Mouse (Mus musculus) embryo, embryonic 9.5 days (tissue): ENCODE results near the gene Tcf7.

Source experiments
- DNase-seq: peaks from one replicate; pipeline ENCODE4 v3.0.0-alpha.2; 2017; ENCODE audit errors: extremely low spot score

Gene Tcf7

GRCm38 (mm10) chr11:52268104-52268835 lies 14.5 kb downstream of the Tcf7 start:
- no peak for DNase-seq

DNA sequence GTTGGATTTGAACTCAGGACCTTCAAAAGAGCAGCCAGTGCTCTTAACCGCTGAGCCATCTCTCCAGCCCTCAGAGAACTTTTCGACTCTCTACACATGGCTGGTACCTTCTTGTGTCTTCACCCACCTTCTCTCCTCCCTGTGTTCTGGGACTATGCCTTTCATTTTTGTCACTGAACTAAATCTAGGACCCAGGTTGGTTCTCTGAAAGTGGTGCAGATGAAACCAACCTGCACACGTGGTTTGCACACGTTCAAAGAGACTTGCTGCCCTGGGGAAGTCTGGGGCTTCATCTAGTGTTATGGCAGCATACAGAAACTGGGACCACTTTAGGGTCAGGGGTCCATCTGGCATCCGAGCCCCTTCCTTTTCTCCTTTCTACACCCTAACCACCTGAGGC lies 15.5 kb downstream of the Tcf7 start:
- DNase-seq, result no peak

DNA sequence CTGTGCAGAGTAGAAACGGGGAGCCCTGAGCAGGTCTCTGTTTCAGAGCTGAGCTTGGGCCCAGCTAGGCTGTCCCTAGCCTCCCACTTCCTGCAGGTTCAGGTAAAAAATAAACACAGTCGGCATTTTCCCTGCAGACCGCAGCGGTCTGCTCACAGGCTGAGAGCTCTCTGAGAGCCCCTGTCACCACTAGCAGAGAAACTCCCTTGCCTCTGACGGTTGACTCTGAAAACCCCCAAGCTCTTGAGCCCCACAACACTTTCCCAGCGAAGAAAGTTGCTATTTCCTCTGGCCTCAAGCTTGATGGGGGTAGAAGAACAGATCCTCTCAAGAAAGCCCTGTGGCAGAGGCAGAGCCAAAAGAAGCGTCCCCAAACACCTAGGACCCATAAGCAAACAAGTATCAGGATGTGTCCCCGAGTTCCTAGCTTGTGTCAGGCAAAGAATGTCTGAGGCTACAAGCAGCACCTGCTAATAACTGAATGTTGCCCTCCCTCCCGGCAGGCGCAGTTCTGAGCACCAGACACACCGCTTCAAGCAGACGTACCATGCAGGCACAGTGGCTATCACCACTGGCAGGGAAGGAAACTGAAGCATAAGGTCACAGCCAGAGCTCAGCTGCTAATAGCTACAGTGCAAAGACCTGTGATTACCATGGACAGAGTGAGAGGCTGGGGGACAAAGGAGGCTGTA lies 17.1 kb downstream of the Tcf7 start:
- DNase-seq, result no peak

- DNase-seq, result no peak
These were observed 17.9 kb downstream of the Tcf7 start for GRCm38 (mm10) chr11:52264871-52265270.

GRCm38 (mm10) chr11:52262338-52262737 lies 20.5 kb downstream of the Tcf7 start:
- no peak for DNase-seq

GRCm38 (mm10) chr11:52261937-52262336 lies 20.9 kb downstream of the Tcf7 start:
- DNase-seq, result peak; percentile 24

- DNase-seq, result no peak
These were observed 21.9 kb downstream of the Tcf7 start for GRCm38 (mm10) chr11:52260878-52261277.

DNA sequence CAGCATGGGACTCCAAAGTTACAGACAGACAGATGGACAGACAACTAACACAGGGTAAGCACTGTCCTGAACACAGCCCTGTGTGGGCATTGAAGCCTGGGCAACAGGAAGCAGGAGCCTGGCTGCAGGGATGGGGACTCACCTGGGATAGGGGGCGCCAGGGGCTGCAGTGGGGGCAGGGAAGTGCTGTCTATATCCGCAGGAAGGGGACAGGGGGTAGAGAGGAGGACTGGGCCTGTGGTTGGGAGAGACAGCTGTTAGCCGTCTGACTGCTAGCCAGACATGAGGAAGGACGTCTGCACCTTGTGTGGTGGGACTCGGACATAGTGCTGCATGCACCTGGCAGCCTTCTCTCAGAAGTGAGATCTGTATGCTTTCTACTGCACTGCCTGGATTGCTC lies 24.1 kb downstream of the Tcf7 start:
- DNase-seq, result no peak

DNA sequence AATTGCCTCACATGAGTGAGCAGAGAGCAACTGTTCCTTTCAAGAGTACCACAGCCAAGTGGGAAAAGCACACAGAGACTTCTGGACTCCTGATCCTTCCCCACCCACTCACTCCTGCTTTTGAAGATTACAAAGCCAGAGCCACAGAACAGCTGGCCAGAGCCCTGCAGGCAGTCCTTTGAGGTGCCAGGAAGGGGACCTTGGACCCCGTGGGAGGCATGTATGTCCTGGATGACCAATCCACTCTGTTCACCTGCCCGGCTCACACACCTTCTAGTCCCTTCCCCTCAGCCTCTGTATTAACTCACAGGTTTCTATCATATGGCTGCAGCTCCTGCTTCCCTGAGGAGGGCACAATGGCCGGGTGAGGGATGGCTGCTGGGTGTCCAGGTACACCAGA lies 25.4 kb downstream of the Tcf7 start:
- no peak for DNase-seq

DNA sequence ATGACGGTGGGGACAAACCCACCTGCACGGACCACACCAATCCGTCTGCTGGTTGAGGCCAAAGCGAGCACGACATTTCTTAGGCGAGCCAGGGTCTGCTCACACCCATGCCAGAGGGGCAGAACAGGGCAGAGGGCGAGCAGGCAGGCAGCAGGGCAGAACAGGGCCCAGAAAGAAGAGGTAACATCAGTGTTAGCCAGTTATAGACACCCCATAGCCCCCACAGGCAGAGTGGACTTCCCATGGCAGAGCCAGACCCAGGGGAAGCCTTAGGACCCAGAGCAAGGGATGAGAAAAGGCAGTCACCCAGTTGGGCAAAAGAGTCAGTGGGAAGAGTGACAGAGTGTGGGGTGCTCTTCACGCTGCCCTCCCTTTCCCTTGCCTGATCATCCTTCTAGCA lies 27.7 kb downstream of the Tcf7 start:
- DNase-seq, result no peak

DNA sequence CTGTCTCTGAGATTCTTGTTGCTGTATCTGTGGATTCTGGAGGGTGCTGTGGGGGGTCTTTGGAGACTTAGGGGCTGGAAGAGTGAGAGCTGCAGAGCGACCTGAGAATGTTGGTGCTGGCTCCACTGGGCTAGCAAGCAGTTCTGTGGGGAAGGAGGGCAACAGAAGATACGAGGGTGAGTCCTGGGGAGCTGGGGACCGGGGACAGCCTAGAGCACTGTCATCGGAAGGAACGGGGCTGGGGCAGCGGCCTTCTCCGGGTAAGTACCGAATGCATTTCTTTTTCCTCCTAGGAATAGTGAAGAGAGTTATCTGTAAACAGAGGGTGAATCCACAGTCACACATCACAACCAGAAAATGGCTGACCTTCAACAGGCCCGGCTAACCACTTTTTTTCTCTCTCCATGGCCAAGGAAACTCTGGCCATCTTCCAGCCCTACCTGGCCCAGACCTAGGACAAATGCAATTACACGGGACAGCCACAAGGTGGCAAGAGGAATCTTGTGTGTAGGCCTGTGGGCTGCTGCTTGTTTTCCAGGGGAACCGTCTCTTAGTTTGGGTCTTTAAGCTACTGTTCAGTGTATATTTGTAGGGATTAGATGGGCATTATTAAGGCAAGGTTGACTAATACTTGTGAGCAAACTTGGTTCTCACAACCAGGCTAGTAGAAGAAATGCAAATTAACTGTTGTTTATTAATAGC lies 29.0 kb downstream of the Tcf7 start:
- DNase-seq, result peak; percentile 53

DNA sequence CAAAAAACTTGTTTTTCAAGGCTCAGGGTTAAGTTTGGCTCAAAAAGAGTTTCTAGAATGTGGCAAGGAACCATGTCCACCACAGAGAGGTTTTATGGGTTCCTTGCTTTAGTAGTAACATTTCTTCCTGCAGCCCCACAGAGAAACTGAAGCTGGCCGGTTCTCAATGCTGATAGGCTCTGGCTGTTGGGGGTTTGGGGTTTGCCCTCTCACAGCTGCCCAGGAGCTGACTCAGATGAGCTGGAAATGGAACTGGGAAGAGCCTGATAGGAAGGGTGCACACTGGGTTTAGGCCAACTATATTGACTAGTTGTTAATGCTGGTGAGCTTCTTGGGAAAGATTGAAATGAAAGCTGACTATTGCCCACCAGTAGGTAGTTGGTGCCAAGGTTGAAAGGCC lies 30.1 kb downstream of the Tcf7 start:
- no peak for DNase-seq

DNA sequence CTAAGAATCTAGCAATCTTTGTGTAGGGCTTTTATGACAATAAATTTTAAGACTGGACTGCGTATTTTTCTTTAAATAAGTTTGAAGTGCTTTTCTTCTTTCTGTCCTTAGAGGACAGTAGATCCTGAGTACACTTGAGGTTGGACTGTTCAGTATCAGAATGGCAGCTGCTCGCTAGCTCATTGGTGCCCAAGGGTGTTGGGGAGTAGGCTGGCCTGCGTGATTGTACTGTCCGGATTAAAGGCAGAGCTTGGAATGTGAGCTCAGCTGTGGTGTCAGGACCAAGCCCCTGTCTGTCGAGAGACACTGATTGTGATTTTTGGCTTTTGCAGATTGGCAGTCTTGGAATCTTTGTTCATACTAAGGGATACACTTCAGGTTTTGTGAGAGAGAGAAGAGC lies 31.0 kb downstream of the Tcf7 start:
- DNase-seq, result no peak

GRCm38 (mm10) chr11:52249452-52249851 lies 33.4 kb downstream of the Tcf7 start:
- no peak for DNase-seq

- DNase-seq, result no peak
These were observed 41.8 kb downstream of the Tcf7 start for GRCm38 (mm10) chr11:52240898-52241542.

DNA sequence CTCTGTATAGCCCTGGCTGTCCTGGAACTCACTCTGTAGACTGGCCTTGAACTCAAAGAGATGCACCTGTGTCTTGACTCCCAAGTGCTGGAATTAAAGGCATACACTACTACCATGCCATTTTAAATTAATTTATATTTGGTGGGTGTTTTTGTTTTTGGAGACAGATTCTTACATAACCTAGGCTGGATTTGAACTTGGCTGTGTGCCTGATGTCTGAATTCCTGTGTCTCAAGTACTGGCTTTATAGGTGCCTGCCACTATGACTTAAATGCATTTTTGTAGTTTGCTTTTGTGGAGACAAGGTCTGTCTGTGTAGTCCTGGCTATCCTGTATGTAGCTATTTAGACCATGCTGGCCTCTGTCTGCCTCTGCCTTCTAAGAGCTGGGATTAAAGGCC lies 48.3 kb downstream of the Tcf7 start:
- no peak for DNase-seq

DNA sequence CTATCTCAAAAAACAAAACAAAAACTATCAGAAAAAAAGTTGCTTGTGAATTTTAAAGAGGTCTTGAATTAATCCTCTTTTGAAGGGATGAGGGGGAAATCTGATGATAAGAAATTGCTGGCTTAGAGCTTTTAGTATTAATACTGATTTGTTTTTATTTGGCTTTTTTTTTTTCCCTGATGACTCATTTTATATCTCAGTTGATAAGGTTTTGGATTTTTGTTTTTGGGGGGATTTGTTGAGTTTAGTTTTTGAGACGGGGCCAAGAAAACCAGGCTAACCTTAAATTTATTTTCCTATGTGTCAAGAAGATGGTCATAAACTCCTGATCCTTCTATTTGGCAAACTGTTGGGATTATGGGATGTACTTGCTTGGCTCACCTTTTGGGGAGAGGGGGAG lies 48.9 kb downstream of the Tcf7 start:
- DNase-seq, result no peak

- DNase-seq, result no peak
These were observed 49.7 kb downstream of the Tcf7 start for GRCm38 (mm10) chr11:52233043-52233653.

DNA sequence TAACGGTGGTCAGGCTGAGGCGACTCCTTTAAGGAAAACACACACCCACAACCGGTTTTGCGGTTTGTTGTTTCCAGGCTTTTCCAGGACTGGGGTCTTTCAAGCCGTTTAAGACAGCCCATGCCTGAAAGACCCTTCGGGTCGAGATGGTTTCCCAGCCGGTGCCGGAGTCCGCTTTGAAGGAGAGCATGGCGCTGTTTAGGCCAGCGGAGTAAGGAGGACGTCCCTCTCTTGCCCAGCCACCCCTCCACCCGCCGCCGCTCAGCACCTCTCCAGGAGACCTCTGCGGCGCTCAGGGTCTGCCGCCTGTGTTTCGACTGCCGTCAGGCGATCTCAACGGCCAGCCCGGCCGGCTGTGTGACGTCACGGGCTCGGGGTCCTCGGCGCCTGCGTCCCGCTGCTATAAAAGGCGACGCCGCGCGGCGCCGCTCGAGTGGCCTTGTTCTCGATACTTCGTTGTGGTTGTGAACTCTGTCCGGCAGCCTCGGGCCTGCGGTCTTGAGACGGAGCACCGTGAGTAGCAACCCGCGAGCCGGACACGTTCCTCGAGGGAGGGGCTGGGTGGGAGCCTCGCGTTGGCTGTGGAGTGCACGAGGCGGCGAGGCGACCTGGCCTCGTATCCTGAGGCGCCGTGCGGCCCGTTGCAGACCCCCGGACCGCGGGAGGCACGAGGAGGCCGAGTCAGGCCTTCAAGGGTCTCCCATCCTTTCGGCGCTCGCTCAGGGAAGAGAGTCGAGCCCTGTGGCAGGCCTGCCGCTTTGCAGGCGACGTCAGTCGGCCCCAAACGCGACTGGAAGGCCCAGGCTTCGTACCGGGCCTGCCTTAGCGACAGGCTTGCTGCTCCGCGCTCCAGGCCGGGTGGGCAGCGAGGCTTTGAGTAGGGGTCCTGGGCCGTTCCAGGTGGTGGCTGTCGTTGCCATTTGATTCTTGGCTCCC lies 50.9 kb downstream of the Tcf7 start, which contains the start of gene Skp1a:
TSS of gene Skp1a (plus strand) at position 390 of the 936 bp plus-strand sequence.
- peak; percentile 93 for DNase-seq

GRCm38 (mm10) chr11:52230694-52231093 lies 52.1 kb downstream of the Tcf7 start:
- no peak for DNase-seq
